Mouse (Mus musculus): ENCODE data around the gene Nt5c.
"Not testable (repeated sequence)": the region's sequence is repeated elsewhere in the genome, so short reads cannot be mapped to it uniquely, and the experiment has no call there.

Nt5c gene

DNA sequence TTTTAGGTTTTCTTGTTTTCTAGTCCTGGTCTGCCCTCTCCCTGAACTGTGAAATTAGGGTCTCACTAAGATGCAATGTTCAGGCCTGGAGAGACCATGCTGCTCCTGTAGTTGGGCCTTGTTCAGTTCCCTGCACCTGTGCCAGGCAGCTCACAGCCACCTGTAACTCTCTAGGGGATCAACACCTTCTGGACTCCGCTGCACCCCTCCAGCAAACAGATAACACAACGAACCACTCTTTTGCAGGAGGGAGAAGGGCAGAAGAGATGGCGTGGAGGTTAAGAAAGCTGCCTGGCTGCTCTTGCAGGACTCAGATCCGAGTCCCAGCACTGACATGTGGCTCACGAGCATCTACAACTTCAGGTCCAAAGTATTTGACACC lies 18.8 kb upstream of the Nt5c start:
- no peak for DNase-seq (ENCODE audit: low read depth)

DNA sequence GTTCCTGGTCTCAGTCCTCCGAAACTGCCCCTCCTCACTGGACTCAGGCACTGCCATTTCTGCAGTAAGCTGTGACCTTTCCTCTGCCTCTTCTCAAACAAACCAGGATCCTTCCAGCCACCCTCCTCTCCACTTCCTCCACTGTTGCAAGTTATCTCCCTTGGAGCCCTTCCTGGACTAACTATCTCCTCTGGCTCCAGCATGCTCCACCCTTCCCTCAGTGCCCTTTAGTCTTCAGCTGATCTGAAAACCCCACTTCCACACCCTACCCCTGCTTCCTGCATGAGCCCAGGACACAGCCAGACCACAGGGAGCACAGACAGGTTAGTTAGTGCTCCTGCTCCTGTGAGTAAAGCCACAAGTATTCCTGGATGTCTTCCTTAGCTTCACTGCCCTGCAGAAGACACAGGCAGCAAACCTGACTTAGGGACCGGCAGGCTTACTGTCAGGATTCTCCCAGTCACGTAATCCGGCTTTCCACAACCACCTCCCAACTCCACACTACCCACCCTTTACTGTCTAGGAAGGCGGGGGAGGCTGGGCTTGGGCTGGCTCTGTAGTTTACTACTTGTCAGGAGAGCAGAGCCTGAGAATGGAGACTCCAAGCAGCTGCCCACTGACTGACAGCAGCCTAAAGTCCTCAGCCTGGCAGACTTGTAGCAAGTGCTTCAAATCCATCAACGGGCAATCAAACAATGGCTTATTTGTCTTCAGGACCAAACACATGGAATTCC lies 18.3 kb upstream of the Nt5c start:
- DNase-seq (ENCODE audit: low read depth): peak; percentile 33

DNA sequence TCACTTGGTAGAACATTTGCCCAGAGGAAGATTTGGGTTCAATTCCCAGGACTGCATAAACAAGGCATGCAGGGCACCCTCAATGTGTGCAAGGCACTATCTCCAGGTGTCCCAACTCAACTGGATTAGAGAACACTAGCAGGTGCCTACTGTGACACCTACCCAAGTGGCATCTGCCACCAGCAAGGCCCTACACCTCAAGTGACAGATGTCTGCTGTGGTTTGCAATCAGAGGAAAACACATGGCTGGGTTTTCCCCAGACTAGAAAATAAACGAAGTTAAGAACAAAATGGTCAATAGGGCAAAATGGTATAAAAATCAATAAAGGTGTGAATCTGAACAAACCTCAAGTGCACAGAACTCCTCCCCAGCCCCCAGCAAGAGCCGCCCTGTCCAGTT lies 16.4 kb upstream of the Nt5c start:
- peak; percentile 80 for DNase-seq (ENCODE audit: low read depth)

DNA sequence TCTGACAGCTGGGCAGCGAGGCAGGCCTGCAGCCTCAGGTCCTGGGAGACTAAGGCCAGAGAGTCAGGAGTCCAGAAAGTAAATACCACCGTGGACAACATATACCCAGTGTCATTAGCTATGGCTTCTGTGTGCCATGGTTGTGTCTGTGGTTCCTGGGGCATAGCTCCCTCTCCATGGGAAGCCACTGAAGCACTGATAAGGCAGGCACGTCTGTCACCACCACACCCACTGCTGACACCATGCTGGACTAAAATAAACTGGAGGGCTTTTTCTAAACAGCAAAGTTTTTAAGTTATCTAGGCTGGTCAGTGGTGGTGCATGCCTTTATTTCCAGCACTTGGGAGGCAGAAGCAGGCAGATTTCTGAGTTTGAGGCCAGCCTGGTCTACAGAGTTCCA lies 14.9 kb upstream of the Nt5c start:
- no peak for DNase-seq (ENCODE audit: low read depth)

DNA sequence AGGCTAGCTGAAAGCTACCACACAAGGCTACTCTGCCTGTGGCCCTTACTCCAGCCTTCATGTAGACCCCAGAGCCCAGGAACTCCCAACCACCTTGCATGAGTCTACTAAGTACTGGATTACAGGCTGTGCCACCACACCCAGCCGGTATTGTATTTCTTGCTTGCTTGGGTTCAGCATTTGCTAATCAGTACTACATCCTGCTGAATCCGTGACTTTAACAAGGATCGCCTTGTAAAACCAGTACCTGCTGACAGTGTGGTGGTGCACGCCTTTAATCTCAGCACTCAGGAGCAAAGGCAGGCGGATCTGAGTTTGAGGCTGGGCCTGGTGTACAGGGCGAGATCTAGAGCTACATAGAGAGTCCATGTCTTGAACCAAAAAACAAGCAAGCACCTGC lies 11.0 kb upstream of the Nt5c start:
- DNase-seq (ENCODE audit: low read depth): no peak

DNA sequence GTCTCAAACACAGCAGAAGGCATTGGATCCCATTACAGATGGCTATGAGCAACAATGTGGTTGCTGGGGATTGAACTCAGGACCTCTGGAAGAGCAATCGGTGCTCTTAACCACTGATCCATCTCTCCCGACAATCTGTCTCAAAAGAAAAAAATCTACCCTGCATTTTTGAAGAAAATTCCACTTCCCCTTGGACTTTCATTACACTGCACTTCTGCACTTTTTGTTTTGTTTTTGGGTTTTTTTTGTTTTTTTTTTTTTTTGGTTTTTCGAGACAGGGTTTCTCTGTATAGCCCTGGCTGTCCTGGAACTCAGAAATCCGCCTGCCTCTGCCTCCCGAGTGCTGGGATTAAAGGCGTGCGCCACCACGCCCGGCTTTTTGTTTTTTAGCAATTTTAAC lies 4.9 kb upstream of the Nt5c start:
- DNase-seq (ENCODE audit: low read depth): not testable (repeated sequence)

DNA sequence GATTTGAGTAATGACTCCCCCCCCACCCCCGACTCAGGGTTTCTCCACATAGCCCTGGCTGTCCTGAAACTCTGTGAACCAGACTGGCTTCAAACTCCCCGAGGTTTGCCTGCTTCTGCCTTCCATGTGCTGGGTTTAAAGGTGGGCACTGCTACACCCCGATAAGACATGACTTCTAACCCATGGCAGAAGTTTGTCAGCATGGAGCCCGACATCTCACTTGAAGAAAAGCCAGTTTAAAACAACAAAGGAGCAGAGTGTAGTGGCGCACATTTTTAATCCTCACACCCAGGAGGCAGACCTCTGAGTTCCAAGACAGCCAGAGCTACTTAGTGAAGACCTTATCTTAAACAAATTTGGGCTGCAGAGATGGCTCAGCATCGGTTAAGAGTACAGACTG lies 725 bp upstream of the Nt5c start:
- DNase-seq (ENCODE audit: low read depth): no peak

DNA sequence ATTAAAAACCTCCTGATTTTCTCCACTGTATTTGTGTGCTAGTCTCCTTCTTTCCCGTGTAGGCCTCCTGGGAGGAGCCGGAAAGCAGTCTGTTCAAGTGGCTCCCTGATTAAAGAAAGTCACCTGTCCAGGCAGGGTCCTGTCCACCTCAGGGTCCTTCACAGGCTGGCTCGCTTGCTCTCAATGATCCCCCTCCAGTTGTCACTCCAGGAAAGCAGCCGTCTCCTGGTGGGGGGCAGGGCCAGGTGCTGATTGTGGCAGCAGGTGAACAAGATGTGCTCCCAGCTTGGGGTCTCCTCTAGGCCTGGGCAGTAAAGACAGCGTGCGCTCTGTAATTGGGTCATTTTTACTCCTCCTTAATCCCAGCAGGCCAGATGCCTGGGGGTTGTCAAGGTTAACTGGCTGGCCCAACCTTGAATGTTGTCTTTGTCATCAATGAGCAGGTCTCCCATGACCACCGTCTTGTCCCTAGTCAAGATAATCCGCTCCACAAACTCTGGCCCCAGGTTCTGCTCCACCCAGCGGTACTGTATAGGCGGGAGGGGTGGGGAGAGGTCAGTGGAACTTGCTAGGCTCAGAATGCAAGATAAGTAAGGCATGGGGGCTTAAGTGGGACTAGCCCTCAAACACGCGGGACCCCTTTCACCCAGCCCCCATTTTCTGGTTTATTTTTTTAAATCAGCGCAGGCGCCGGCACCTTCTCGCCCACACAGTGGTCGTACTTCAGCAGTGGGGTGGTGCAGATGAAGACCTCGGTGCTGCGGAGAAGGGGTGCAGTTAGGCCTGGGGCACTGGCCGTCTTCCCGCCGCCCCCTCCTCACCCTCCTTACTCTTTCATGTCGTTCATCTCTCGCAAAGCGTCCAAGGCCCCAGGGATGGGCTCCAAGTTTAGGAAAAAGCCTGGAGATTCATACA lies 964 bp downstream of the Nt5c start:
- peak; percentile 25 for DNase-seq (ENCODE audit: low read depth)

DNA sequence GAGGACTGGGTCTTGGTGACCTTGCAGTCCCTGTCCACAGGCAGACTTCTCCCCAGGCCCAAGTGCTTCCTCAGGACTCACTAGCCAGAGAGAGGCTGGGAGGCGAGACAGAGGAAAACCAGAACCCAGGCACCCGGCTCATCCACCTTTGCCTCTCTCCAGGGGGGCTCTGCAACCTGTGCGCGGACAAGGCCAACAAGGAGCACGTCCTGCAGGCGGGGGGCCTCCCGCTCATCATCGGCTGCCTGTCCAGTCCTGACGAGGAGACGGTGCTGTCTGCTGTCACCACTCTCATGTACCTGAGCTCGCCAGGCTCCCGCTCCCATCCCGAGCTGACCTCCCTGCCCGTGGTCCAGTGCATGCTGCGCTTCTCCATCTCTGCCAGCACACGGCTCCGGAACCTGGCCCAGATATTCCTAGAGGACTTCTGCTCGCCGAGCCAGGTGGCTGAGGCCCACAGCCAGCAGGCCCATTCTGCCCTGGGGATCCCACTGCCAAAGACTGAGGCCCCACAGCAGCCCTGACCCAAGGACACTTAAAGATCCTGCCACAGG lies 3.0 kb downstream of the Nt5c start:
- no peak for DNase-seq (ENCODE audit: low read depth)

DNA sequence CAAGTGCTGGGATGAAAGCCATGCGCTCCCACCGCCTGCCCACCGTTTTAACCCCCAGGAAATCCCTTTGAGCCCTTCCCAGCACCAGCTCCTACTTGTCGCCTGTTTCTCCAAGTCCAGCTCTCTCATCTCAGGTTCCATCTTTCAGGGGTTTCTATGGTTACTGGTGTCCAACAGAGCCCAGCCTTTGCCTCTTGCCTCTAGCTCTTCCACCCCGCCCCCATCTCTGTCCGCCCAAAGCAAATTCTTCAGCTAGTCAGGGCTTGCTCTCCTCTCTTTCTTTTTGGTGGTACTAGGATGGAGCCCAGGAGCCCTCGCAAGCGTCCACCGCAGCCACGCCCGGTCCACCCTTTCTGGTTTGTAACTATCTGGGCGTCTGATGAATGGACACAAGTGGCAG lies 6.5 kb downstream of the Nt5c start:
- DNase-seq (ENCODE audit: low read depth): no peak

DNA sequence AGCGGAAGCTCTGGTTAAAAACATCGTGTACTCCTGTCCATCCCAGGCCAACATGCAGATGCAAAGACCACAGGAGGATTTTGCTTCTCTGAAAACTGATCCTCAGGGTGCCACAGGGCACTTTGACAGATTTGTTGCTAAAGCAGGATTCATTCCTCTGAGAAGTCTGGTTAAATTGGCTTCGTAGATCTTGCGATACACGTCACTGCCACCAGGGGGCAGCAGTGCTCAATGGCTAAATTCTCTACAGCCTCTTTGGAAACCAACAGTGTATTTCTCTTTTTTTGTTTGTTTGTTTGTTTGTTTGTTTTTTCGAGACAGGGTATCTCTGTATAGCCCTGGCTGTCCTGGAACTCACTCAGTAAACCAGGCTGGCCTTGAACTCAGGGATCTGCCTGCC lies 7.9 kb downstream of the Nt5c start:
- DNase-seq (ENCODE audit: low read depth): peak; percentile 93

DNA sequence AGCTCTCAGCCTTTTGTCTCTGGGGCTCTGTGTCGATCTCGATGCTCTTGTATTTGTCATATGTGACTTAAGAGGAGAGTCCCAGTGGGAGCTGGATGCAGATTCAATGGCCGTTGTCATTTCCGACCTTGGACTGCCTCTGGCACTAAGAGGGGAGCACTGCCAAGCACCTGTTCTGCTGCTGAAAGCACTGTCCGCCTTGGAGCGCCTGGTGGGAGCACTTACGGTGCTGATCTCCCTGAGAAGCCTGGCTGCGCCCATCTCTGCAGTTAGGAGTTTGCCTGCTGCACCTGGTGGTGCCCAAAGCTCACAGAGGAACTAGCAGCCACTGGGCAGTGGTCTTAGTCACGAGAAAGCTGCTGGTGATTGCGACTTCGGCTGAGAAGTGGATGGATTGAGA lies 8.4 kb downstream of the Nt5c start:
- DNase-seq (ENCODE audit: low read depth): no peak

DNA sequence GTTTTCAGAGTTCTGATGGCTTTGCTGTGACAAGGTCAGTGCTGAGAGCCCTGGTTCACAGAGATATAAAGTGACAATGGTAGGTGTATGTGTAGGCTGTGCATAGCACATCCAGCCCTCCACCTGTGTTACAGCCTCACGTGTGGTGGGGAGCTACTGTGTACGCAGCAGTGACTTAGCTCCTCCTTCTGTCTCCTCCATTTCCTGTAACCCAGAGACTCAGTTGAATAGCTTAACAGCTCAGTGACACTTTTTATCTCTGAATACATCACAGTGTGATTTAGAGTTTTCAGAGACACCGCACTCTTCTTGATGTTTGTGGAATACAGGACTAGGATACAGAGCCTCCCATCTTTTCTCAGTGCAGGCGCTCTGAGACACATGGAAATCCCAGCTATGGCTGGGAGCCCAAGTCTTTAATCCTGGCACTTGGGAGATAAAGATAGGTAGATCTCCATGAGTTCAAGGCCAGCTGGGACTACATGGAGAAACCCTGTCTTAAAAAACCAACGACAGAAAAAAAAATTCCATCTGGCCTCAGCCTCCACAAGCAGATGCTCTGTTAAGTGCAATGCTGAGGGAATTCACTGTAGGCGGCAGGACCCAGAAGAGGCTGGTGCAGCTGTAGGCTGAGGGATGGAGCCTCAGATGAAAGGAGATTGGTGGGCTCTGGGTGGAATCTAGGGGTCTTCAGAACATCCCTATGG lies 10.0 kb downstream of the Nt5c start:
- peak; percentile 69 for DNase-seq (ENCODE audit: low read depth)

DNA sequence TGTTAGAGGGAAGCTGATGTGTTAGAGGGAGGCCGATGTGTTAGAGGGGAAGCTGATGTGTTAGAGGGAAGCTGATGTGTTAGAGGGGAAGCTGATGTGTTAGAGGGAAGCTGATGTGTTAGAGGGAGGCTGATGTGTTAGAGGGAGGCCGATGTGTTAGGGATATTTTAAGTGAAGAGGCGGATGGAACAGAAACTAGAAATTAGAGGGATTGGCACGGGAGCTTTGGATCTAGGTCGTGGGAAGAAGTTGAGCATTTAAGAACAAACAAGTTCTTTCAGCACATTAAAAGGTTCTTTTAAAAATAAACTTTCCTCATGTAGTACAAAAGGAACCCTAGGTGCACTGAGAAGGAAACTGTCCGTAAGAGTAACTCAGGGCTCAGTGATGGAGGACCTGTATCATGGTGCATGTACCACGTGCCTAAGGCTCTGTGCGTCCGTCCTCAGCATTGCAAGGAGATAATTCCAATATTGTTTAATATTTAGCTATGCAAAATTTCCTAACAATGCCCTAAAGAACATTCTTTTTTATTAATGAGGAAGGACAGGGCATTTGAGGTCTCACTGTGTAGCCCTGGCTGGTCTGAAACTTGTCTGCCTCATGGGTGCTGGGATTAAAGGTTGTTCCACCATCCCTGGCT lies 13.2 kb downstream of the Nt5c start:
- DNase-seq (ENCODE audit: low read depth): no peak

DNA sequence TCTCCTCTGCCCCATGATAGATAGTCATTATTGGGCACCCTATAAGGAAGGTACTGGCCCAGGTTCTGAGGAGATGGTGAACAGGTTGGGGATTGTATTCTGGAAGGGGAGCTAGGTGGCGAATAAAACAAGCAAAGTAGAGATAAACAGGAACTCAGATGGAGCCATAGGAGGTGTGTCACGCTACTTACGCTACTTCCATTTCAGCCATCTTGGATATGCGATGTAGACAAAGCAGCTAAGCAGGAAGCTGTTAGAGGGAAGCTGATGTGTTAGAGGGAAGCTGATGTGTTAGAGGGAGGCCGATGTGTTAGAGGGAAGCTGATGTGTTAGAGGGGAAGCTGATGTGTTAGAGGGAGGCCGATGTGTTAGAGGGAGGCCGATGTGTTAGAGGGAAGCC lies 14.3 kb downstream of the Nt5c start:
- peak; percentile 78 for DNase-seq (ENCODE audit: low read depth)

DNA sequence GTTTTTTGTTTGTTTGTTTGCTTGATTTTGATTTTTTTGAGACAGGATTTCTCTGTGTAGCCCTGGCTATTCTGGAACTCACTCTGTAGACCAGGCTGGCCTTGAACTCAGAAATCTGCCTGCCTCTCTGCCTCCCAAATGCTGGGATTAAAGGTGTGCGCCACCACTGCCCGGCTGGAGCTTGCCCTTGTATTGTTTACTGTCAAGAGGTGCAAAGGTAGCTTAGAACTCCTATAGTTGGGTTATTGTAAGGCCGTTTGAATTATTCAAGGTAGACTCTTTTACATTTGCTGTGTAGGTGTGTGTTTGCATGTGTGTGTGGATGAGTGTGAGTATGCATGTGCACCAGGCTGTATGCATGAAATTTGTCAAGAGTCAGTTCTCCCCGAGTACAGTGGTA lies 15.0 kb downstream of the Nt5c start:
- not testable (repeated sequence) for DNase-seq (ENCODE audit: low read depth)

DNA sequence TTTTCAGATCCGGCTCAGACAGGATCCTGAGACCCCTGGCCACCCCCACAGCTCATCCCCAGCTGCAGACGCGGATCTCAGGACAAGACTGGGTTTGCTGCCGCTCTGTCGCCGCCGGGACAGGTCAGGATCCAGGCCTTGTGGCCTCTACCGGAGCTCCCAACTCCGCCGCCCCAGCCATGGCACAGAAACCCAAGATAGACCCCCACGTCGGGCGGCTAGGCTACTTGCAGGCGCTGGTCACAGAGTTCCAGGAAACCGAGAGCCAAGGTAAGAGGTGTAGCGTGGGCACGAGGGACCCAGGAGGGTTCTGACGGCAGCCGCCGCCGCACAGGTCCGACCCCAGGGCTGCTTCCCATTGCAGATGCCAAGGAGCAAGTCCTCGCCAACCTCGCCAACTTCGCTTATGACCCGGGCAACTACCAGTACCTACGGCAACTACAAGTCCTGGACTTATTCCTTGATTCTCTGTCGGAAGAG lies 15.9 kb downstream of the Nt5c start:
- DNase-seq (ENCODE audit: low read depth): no peak

DNA sequence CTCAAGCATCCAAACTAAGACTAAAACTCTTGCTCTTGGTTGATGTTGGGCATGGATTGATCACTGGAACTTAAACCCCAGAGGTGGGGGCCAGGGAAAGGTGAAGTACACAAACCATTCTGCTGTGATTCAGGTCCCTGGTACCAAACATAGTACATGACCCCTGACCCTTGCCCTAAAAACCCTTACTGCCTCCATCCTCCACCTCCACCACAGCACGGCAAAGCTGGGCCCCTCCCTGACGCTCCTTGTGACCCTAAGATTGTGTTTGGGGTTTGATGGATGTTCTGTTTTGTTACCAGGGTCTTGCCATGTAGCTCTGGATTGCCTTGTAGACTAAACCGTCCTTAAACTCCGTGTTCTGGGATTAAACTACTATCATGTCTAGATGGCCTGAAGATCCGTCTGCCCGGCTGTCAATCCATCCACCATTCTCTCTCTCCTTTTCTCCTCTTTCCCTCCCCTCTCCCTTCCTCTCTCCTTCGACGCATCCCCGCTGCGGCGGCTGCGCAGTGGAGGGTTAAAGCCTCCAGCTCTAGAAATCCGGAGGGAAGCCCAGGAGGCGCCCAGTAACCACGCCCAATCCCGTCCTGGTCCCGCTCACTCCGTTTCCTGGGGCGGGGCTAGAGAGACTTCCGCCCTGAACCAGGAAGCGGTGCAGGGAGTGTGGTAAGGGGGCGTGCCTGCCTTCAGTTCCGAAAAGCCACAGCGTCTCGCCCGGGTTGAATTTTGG lies 16.5 kb downstream of the Nt5c start, which contains the start of gene Armc7:
Armc7 (plus strand) TSS at position 643 of the 733 bp plus-strand sequence.
- peak; percentile 98 for DNase-seq (ENCODE audit: low read depth)

DNA sequence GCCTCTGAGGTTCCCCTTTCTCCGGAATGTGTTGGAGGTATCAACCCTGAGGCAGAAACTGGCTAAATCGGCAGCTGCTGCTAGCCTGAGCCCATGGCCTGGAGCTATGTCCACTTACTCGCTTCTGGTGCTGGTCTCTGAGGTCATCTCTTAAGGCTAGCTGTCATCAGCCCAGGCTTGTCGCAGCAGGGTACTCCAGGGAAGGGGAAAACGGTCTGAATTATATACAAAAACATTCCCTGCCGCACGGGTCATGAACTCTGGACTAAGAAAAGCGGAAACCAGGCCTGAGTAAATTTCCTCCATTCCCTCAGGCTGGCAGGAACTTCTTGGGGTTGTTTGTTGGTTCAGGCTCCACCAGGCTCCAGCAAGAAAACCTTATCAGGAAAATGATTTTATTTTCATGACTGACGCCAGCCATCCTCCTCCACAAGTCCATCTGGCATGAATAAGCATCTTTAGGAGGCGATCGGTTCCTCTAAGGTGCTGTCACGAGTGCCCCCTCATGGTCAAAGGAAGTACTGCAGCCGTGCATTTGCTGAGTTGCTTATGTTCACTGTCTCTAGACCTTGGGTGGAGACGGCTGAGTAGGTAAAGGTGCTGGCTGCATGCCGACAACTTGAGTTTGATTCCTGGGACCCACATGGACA lies 17.9 kb downstream of the Nt5c start:
- peak; percentile 97 for DNase-seq (ENCODE audit: low read depth)

DNA sequence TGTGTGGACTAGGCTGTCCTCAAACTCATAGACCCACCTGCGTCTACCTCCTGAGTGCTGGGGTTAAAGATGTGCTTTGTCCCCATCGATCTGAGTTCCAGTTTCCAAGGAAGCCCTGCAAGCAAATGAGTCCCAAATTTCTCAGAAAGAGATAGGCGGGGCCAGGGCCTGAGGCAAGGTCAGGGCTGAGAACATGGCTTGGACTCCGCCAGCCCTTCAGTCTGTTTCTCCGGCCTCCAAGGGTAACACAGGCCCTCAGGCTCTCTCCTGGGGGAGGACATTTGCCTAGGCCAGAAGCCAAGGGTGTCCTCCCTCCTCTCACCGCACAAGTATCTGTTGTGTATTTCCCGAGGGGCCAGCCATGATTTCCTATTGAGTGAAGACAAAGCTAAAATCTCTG lies 19.5 kb downstream of the Nt5c start:
- no peak for DNase-seq (ENCODE audit: low read depth)

DNA sequence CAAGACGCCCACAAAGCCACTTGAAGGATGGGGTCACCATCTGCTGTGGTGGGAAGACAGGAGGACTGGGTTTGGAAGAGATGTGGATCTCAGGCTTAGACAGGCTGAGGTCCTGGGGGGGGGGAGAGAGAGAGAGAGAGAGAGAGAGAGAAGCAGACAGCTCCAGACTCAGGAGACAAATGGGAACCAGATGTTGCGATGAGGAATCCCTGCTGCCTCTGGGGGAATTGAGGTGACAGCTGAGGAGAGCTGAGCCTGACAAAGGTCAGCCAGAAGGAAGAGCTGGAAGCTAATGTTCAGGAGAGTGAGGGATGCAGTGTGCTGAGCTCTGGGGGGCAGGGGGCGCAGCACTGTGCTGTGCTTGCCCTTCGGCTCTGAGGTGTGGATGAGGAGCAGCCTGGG lies 24.4 kb downstream of the Nt5c start:
- DNase-seq (ENCODE audit: low read depth): no peak

Data from induced T-regulatory cell, adult 2 months (primary cell).